Mouse (Mus musculus) midbrain, embryonic 14.5 days (tissue): Measurements from ENCODE around the gene Eps8l1. TPM values are rescaled to one million over a fixed set of nuclear protein-coding genes. Genes with fewer than 3 reads are reported as not detected.
"Not testable (repeated sequence)": the region's sequence is repeated elsewhere in the genome, so short reads cannot be mapped to it uniquely, and the experiment has no call there.

Experiments
- ATAC-seq: fragments of 200-750 bp; cut with Nextera tagmentation; 2 replicates; pipeline ENCODE4 v1.8.0; 2017; ENCODE audit warnings: moderate number of reproducible peaks, moderate library complexity; ENCODE audit not compliant: low FRiP score, low TSS enrichment
- DNase-seq: peaks from one replicate; pipeline ENCODE4 v3.0.0-alpha.2; 2015
- H3K27ac ChIP-seq: fragments of 300-500 bp; sonication (generic); replicated peaks from 2 replicates; pipeline ENCODE4 v1.5.1; 2014; ENCODE audit warnings: mild to moderate bottlenecking, low read depth, low read length, moderate library complexity
- H3K27me3 ChIP-seq: fragments of 300-500 bp; sonication (generic); 2 replicates; pipeline ENCODE4 v1.6.1; 2014; ENCODE audit warnings: low read length, control low read depth, mixed read lengths; ENCODE audit not compliant: control insufficient read depth, insufficient read depth
- H3K36me3 ChIP-seq: fragments of 300-500 bp; sonication (generic); 2 replicates; pipeline ENCODE4 v1.6.1; 2014; ENCODE audit warnings: low read length, control low read depth; ENCODE audit not compliant: control insufficient read depth, insufficient read depth
- H3K4me1 ChIP-seq: fragments of 300-500 bp; sonication (generic); 2 replicates; pipeline ENCODE4 v1.6.1; 2014; ENCODE audit warnings: mild to moderate bottlenecking, antibody characterized with exemption, low read length, control low read depth; ENCODE audit not compliant: control insufficient read depth, insufficient read depth
- H3K4me2 ChIP-seq: fragments of 300-500 bp; sonication (generic); 2 replicates; pipeline ENCODE4 v1.6.1; 2014; ENCODE audit warnings: mild to moderate bottlenecking, low read length, moderate library complexity
- H3K4me3 ChIP-seq: fragments of 300-500 bp; sonication (generic); replicated peaks from 2 replicates; pipeline ENCODE4 v1.5.1; 2014; ENCODE audit warnings: low read depth, low read length
- H3K9ac ChIP-seq: fragments of 300-500 bp; sonication (generic); replicated peaks from 2 replicates; pipeline ENCODE4 v1.6.1; 2014; ENCODE audit warnings: mild to moderate bottlenecking, low read length, moderate library complexity
- H3K9me3 ChIP-seq: fragments of 300-500 bp; sonication (generic); 2 replicates; pipeline ENCODE4 v1.6.1; 2016; ENCODE audit warnings: low read length, control low read depth, mixed read lengths; ENCODE audit not compliant: control insufficient read depth
- WGBS: fragments of 180-500 bp; shearing (Covaris S2); extraction: QIAGEN DNeasy Blood & Tissue Kit; methylation state at CpG from one replicate; pipeline ENCODE4 v1.1.7; 2014; 5-methylcytosine and 5-hydroxymethylcytosine counted together
- microRNA-seq: library from miRNA; unstranded; fragments of <30 nt; microRNA quantifications from one replicate; pipeline ENCODE4, GENCODE M21; 2016
- polyA plus RNA-seq: library from polyadenylated mRNA; unstranded; fragments of >200 nt; fragmentation: Nextera tagmentation; extraction: Ambion mirVana; gene quantifications from 2 replicates; pipeline ENCODE4 v1.2.1, GENCODE M21; 2014

Gene Eps8l1
- polyA plus RNA-seq, 1 experiment from 2014 or later = 9.1 TPM

- ATAC-seq = no peak
- peaks cover 8% of the 10 kb centered on the region; the same call in 1 of the 2 replicates for H3K4me1 ChIP-seq
- no peaks in the 10 kb centered on the region for H3K9me3 ChIP-seq
- H3K4me2 ChIP-seq = no peak overlapping the region
- no peaks in the 10 kb centered on the region for H3K27me3 ChIP-seq
- no peak for DNase-seq
- H3K9ac ChIP-seq = no peak overlapping the region
- no peak overlapping the region for H3K4me3 ChIP-seq
- no peaks in the 10 kb centered on the region for H3K36me3 ChIP-seq
- no peak overlapping the region for H3K27ac ChIP-seq
- WGBS = 78% methylated on average over 6 of the region's 6 CpGs
Measured at GRCm38 (mm10) chr7:4522292-4522691, 61.8 kb downstream of the Eps8l1 start.

GRCm38 (mm10) chr7:4523205-4524130 lies 63.0 kb downstream of the Eps8l1 start:
- Histone ChIP-seq H3K27me3 (no peaks in the 10 kb centered on the region), H3K4me1 (peaks cover 8% of the 10 kb centered on the region; the same call in 1 of the 2 replicates), H3K4me2 (no peak overlapping the region), H3K36me3 (no peaks in the 10 kb centered on the region), H3K9ac (no peak overlapping the region), H3K27ac (no peak overlapping the region), H3K9me3 (no peaks in the 10 kb centered on the region), H3K4me3 (no peak overlapping the region)
- ATAC-seq (no peak), DNase-seq (no peak)
- WGBS = 92% methylated on average over 33 of the region's 33 CpGs

GRCm38 (mm10) chr7:4524212-4524922 lies 63.9 kb downstream of the Eps8l1 start, which contains the start of gene Tnni3:
Gene Tnni3 (minus strand): TSS chr7:4524229.
- not testable (repeated sequence) for H3K4me1 ChIP-seq, H3K27me3 ChIP-seq, H3K9me3 ChIP-seq, H3K4me2 ChIP-seq, H3K36me3 ChIP-seq, H3K9ac ChIP-seq, H3K4me3 ChIP-seq, ATAC-seq, H3K27ac ChIP-seq
- DNase-seq = peak; percentile 80
- 70% methylated on average over 15 of the region's 15 CpGs for WGBS

- DNase-seq = peak; percentile 94
- no peaks in the 10 kb centered on the region for H3K9me3 ChIP-seq
- no peaks in the 10 kb centered on the region for H3K36me3 ChIP-seq
- peak; percentile 93 for ATAC-seq
- peak overlapping the region; percentile 58 for H3K4me2 ChIP-seq
- H3K27ac ChIP-seq = 0 out of 2 replicates have a peak overlapping the region, but pooled peaks have one; percentile 5
- H3K27me3 ChIP-seq = no peaks in the 10 kb centered on the region
- 22% methylated on average over 40 of the region's 40 CpGs for WGBS
- peak overlapping the region; percentile 30 for H3K4me3 ChIP-seq
- H3K4me1 ChIP-seq = peaks cover 8% of the 10 kb centered on the region; the same call in 1 of the 2 replicates
- peak overlapping the region; percentile 43 for H3K9ac ChIP-seq
Measured at GRCm38 (mm10) chr7:4526341-4527301, 66.1 kb downstream of the Eps8l1 start.

- 43% methylated on average over 18 of the region's 18 CpGs for WGBS
- H3K4me3 ChIP-seq = no peak overlapping the region
- H3K9me3 ChIP-seq = no peaks in the 10 kb centered on the region
- H3K27ac ChIP-seq = no peak overlapping the region
- peak overlapping the region; percentile 9; the same call in 1 of the 2 replicates for H3K9ac ChIP-seq
- H3K4me1 ChIP-seq = peaks cover 8% of the 10 kb centered on the region; the same call in 1 of the 2 replicates
- peaks cover 4% of the 10 kb centered on the region; the same call in 1 of the 2 replicates for H3K27me3 ChIP-seq
- H3K36me3 ChIP-seq = no peaks in the 10 kb centered on the region
- DNase-seq (no peak), ATAC-seq (no peak)
- peak overlapping the region; percentile 58; the same call in 1 of the 2 replicates for H3K4me2 ChIP-seq
Measured at GRCm38 (mm10) chr7:4527302-4527689, 66.8 kb downstream of the Eps8l1 start.

Small RNA genes within 50 kb of the gene (microRNA-seq; reads per million reads assigned to microRNA genes)
- gene Gm24605 = not detected

Other genes with a start within 250 kb of the Eps8l1 start
- gene Lilra5, start 222.9 kb upstream of the Eps8l1 start, polyA plus RNA-seq = 0.20 TPM in 1 of 2 replicates, not detected in the other
- gene Ncr1, start 123.0 kb upstream of the Eps8l1 start, polyA plus RNA-seq = not detected in 2 replicates
- gene Gp6, start 62.9 kb upstream of the Eps8l1 start, polyA plus RNA-seq = 0.14 TPM in 1 of 2 replicates, not detected in the other
- gene Rdh13, start 15.0 kb upstream of the Eps8l1 start, polyA plus RNA-seq = 35.5 and 43.1 TPM in 2 replicates
- gene Ppp1r12c, start 41.0 kb downstream of the Eps8l1 start, polyA plus RNA-seq = 46.2 and 50.7 TPM in 2 replicates
- 2.6 and 2.7 TPM in 2 replicates for gene Tnnt1, start 55.7 kb downstream of the Eps8l1 start, polyA plus RNA-seq
- gene Tnni3, start 63.6 kb downstream of the Eps8l1 start, polyA plus RNA-seq = 1.5 and 2.0 TPM in 2 replicates
- 0.58 and 1.4 TPM in 2 replicates for gene Dnaaf3, start 71.8 kb downstream of the Eps8l1 start, polyA plus RNA-seq
- gene Syt5, start 86.9 kb downstream of the Eps8l1 start, polyA plus RNA-seq = 106 and 143 TPM in 2 replicates
- gene Ptprh, start 143.4 kb downstream of the Eps8l1 start, polyA plus RNA-seq = 0.09 and 0.13 TPM in 2 replicates
- gene Tmem86b, start 170.7 kb downstream of the Eps8l1 start, polyA plus RNA-seq = 3.2 and 3.7 TPM in 2 replicates
- gene Ppp6r1, start 198.3 kb downstream of the Eps8l1 start, polyA plus RNA-seq = 8.7 and 11.2 TPM in 2 replicates
- gene Hspbp1, start 224.4 kb downstream of the Eps8l1 start, polyA plus RNA-seq = 136 and 169 TPM in 2 replicates
- gene Brsk1, start 229.9 kb downstream of the Eps8l1 start, polyA plus RNA-seq = 10.0 and 10.8 TPM in 2 replicates